Comparison of ENCODE assay signal across 32 mouse cellular contexts in the genomic region with DNA sequence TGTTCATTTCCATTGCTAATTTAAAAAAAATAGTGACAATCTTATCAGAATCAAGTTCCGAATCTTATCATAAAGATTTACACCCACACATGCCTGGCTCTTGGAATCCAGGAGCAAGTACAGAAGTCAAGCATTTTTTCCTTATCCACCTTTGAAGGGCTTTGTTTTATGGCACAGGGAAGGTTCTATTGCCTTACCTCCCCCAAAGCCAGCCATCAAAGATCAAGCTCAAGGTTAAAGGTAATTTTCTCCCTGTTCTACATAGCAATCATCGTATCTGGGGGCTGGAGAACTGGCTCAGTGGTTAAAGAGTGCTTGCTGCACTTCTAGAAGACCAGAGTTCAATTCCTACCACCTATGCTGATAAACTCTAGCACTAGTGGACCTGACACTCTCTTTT.
"Had no signal": no experiment of that assay in that cellular context is flagged by ENCODE, and none has a peak within 500 bp of the region (broad histone marks: within the 10 kb centered on the region; RNA-seq: fewer than 3 reads in every experiment).

No protein-coding gene starts in this region.

- H3K9ac ChIP-seq: limb, embryonic 12.5 days; limb, embryonic 13.5 days; limb, embryonic 15.5 days; liver, embryonic 12.5 days; liver, embryonic 13.5 days; liver, embryonic 14.5 days; liver, embryonic 15.5 days; liver, postnatal 0 days; lung, embryonic 14.5 days; lung, embryonic 15.5 days; midbrain, embryonic 12.5 days; midbrain, embryonic 13.5 days; midbrain, embryonic 15.5 days; neural tube, embryonic 12.5 days had no signal

- DNase-seq: left cerebral cortex, postnatal 4 days; liver; liver, embryonic 13.5 days; liver, postnatal 0 days; lung, adult 18-20 months; lung, adult 2 months; lung, embryonic 14.5 days; lung, postnatal 10 days; lung, postnatal 14 days; lung, postnatal 36 days; lung, postnatal 4 days; midbrain, embryonic 14.5 days had no signal

- H3K4me1 ChIP-seq: liver, embryonic 12.5 days; liver, embryonic 13.5 days; liver, embryonic 15.5 days; megakaryocyte, embryonic 14.5 days; midbrain, embryonic 13.5 days; midbrain, embryonic 15.5 days had no signal

- H3K27me3 ChIP-seq: limb, embryonic 13.5 days; limb, embryonic 15.5 days; liver, embryonic 12.5 days; liver, embryonic 13.5 days; liver, embryonic 15.5 days; lung, embryonic 15.5 days; megakaryocyte, embryonic 14.5 days; midbrain, embryonic 12.5 days; midbrain, embryonic 13.5 days; midbrain, embryonic 15.5 days; neural tube, embryonic 12.5 days had no signal

- H3K4me3 ChIP-seq: limb, embryonic 10.5 days; limb, embryonic 12.5 days; limb, embryonic 13.5 days; limb, embryonic 15.5 days; liver, embryonic 12.5 days; liver, embryonic 13.5 days; liver, embryonic 15.5 days; lung, embryonic 15.5 days; megakaryocyte, embryonic 14.5 days; midbrain, embryonic 10.5 days; midbrain, embryonic 12.5 days; midbrain, embryonic 13.5 days; midbrain, embryonic 15.5 days; myocyte; neural tube, embryonic 12.5 days had no signal

- H3K9me3 ChIP-seq: limb, embryonic 10.5 days; limb, embryonic 12.5 days; limb, embryonic 13.5 days; limb, embryonic 15.5 days; liver, embryonic 12.5 days; liver, embryonic 13.5 days; liver, embryonic 15.5 days; lung, embryonic 15.5 days; midbrain, embryonic 10.5 days; midbrain, embryonic 12.5 days; midbrain, embryonic 13.5 days; midbrain, embryonic 15.5 days; neural tube, embryonic 12.5 days had no signal

- H3K36me3 ChIP-seq: liver, embryonic 12.5 days; liver, embryonic 13.5 days; liver, embryonic 15.5 days; midbrain, embryonic 13.5 days; midbrain, embryonic 15.5 days had no signal

- H3K27ac ChIP-seq: limb, embryonic 10.5 days; limb, embryonic 12.5 days; limb, embryonic 13.5 days; limb, embryonic 15.5 days; liver, embryonic 12.5 days; liver, embryonic 13.5 days; liver, embryonic 14.5 days; liver, embryonic 15.5 days; lung, embryonic 15.5 days; macrophage; midbrain, embryonic 10.5 days; midbrain, embryonic 12.5 days; midbrain, embryonic 13.5 days; midbrain, embryonic 15.5 days; neural tube, embryonic 12.5 days had no signal

- ATAC-seq: liver, embryonic 12.5 days; liver, postnatal 0 days; lung, postnatal 0 days; midbrain, embryonic 13.5 days; midbrain, embryonic 15.5 days; midbrain, embryonic 16.5 days had no signal

- H3K4me2 ChIP-seq: limb, embryonic 12.5 days; limb, embryonic 13.5 days; limb, embryonic 15.5 days; liver, embryonic 11.5 days; liver, embryonic 12.5 days; liver, embryonic 13.5 days; liver, embryonic 15.5 days; lung, embryonic 14.5 days; lung, embryonic 15.5 days; midbrain, embryonic 11.5 days; midbrain, embryonic 12.5 days; midbrain, embryonic 13.5 days; midbrain, embryonic 15.5 days; neural tube, embryonic 12.5 days had no signal
